Mouse (Mus musculus) sigmoid colon, adult 10 weeks (tissue): Measurements from ENCODE around the gene Nasp. TPM values are rescaled to one million over a fixed set of nuclear protein-coding genes. Genes with fewer than 3 reads are reported as not detected.

Source experiments
- polyA plus RNA-seq: library from polyadenylated mRNA; stranded (reverse); fragments of 350-450 nt; fragmentation: Illumina TruSeq; extraction: RNeasy Lipid Tissue Mini Kit (QIAGEN cat#74804); gene quantifications from one replicate; pipeline ENCODE4 v1.2.3, GENCODE M21; 2014; ENCODE audit warnings: low read depth, low replicate concordance

The Nasp gene
- polyA plus RNA-seq = 110 TPM

GRCm38 (mm10) chr4:116627722-116628662, at the start of gene Nasp:
Gene Nasp, minus strand, starts transcription at chr4:116627941.

GRCm38 (mm10) chr4:116650924-116651796, 23.4 kb upstream of the Nasp start, which contains the start of gene Akr1a1:
Gene Akr1a1, minus strand, starts transcription at chr4:116651680.

GRCm38 (mm10) chr4:116596379-116596778, 31.4 kb downstream of the Nasp start, which contains the start of gene Ccdc17:
Gene Ccdc17, plus strand, starts transcription at chr4:116596654.

GRCm38 (mm10) chr4:116557306-116558121, 70.2 kb downstream of the Nasp start, which contains the start of gene Gpbp1l1:
Gene Gpbp1l1, plus strand, starts transcription at chr4:116557658.

GRCm38 (mm10) chr4:116555413-116556300, 72.1 kb downstream of the Nasp start, which contains the start of gene Tmem69:
Gene Tmem69, minus strand, starts transcription at chr4:116555936.

Other genes with a start within 250 kb of the Nasp start
- gene Mast2, start 163.8 kb downstream of the Nasp start, polyA plus RNA-seq = 42.5 TPM
- 23.9 TPM for gene Ipp, start 120.4 kb downstream of the Nasp start, polyA plus RNA-seq
- 95.2 TPM for gene Tmem69, start 72.0 kb downstream of the Nasp start, polyA plus RNA-seq
- 189 TPM for gene Gpbp1l1, start 70.3 kb downstream of the Nasp start, polyA plus RNA-seq
- 9.0 TPM for gene Ccdc17, start 31.3 kb downstream of the Nasp start, polyA plus RNA-seq
- 479 TPM for gene Akr1a1, start 23.7 kb upstream of the Nasp start, polyA plus RNA-seq
- 2,194 TPM for gene Prdx1, start 57.6 kb upstream of the Nasp start, polyA plus RNA-seq
- 26.6 TPM for gene Mmachc, start 80.5 kb upstream of the Nasp start, polyA plus RNA-seq
- 26.6 TPM for gene Ccdc163, start 80.6 kb upstream of the Nasp start, polyA plus RNA-seq
- gene Tesk2, start 93.0 kb upstream of the Nasp start, polyA plus RNA-seq = 11.3 TPM
- 5.1 TPM for gene Toe1, start 179.7 kb upstream of the Nasp start, polyA plus RNA-seq
- gene Mutyh, start 179.8 kb upstream of the Nasp start, polyA plus RNA-seq = 1.6 TPM
- 0.57 TPM for gene Hpdl, start 193.8 kb upstream of the Nasp start, polyA plus RNA-seq
- 2.4 TPM for gene Zswim5, start 249.4 kb upstream of the Nasp start, polyA plus RNA-seq